Mouse (Mus musculus) testis, adult 2 months (tissue): ENCODE results near the gene Minos1. TPM values are rescaled to one million over a fixed set of nuclear protein-coding genes. Genes with fewer than 3 reads are reported as not detected.

Source experiments
- H3K27ac ChIP-seq: fragments of 200-500 bp; 2 replicates; pipeline ENCODE4 v1.5.1; 2012; ENCODE audit warnings: low read depth, low read length; ENCODE audit not compliant: control insufficient read depth, insufficient read depth
- H3K27me3 ChIP-seq: fragments of 200-500 bp; 2 replicates; pipeline ENCODE4 v1.6.1; 2012; ENCODE audit warnings: mild to moderate bottlenecking, low read length, moderate library complexity; ENCODE audit not compliant: control insufficient read depth, insufficient read depth
- H3K36me3 ChIP-seq: fragments of 200-500 bp; 2 replicates; pipeline ENCODE4 v1.6.1; 2012; ENCODE audit warnings: mild to moderate bottlenecking, low read length; ENCODE audit not compliant: control insufficient read depth, insufficient read depth
- H3K4me1 ChIP-seq: fragments of 200-500 bp; 2 replicates; pipeline ENCODE4 v1.6.1; 2012; ENCODE audit warnings: low read length; ENCODE audit not compliant: control insufficient read depth, insufficient read depth
- H3K4me3 ChIP-seq: fragments of 200-500 bp; 2 replicates; pipeline ENCODE4 v1.5.1; 2012; ENCODE audit warnings: low read depth, mild to moderate bottlenecking, low read length, moderate library complexity, mixed read lengths; ENCODE audit not compliant: control insufficient read depth
- CTCF ChIP-seq: fragments of 200-500 bp; IDR thresholded peaks from 2 replicates; pipeline ENCODE4 v1.5.1; 2012; ENCODE audit warnings: low read depth, mild to moderate bottlenecking, inconsistent platforms, low read length, moderate library complexity; ENCODE audit not compliant: control insufficient read depth, insufficient read depth, insufficient replicate concordance
- POLR2A ChIP-seq: fragments of 200-500 bp; IDR thresholded peaks from 2 replicates; pipeline ENCODE4 v1.6.1; 2012; ENCODE audit warnings: low read depth, mild to moderate bottlenecking, inconsistent platforms, low read length, moderate library complexity; ENCODE audit not compliant: control insufficient read depth
- polyA plus RNA-seq: library from polyadenylated mRNA; depleted of rRNA; stranded (reverse); fragments of >200 nt; gene quantifications from 2 replicates; pipeline ENCODE4 v1.2.3, GENCODE M21; 2012

Minos1 gene
- polyA plus RNA-seq, 1 experiment = 152 TPM

GRCm38 (mm10) chr4:139095406-139095805 lies 35.5 kb downstream of the Minos1 start:
- Histone ChIP-seq H3K36me3 (no peaks in the 10 kb centered on the region), H3K4me3 (no peak overlapping the region), H3K4me1 (peaks cover 11% of the 10 kb centered on the region; the same call in 1 of the 2 replicates), H3K27ac (no peak overlapping the region), H3K27me3 (no peaks in the 10 kb centered on the region; the same call in 1 of the 2 replicates)
- no peak for TF ChIP-seq CTCF
- TF ChIP-seq POLR2A = no peak

GRCm38 (mm10) chr4:139093196-139093530 lies 37.8 kb downstream of the Minos1 start:
- Histone ChIP-seq H3K27me3 (no peaks in the 10 kb centered on the region; the same call in 1 of the 2 replicates), H3K4me3 (peak overlapping the region; percentile 65; the same call in 1 of the 2 replicates), H3K4me1 (peaks cover 11% of the 10 kb centered on the region; the same call in 1 of the 2 replicates), H3K36me3 (no peaks in the 10 kb centered on the region), H3K27ac (no peak overlapping the region)
- TF ChIP-seq POLR2A (no peak), CTCF (no peak)

GRCm38 (mm10) chr4:139092356-139093195 lies 38.3 kb downstream of the Minos1 start, which contains the start of gene Nbl1:
Gene Nbl1 (minus strand): TSS chr4:139092993.
- TF ChIP-seq POLR2A (no peak), CTCF (no peak)

GRCm38 (mm10) chr4:139091478-139092355 lies 39.2 kb downstream of the Minos1 start:
- Histone ChIP-seq H3K27me3 (no peaks in the 10 kb centered on the region; the same call in 1 of the 2 replicates), H3K27ac (no peak overlapping the region), H3K36me3 (no peaks in the 10 kb centered on the region), H3K4me1 (peaks cover 11% of the 10 kb centered on the region; the same call in 1 of the 2 replicates), H3K4me3 (peak overlapping the region; percentile 65)
- no peak for TF ChIP-seq POLR2A
- TF ChIP-seq CTCF = no peak

More at GRCm38 (mm10) chr4:139092356-139093195, 38.3 kb downstream of the Minos1 start, which contains the start of gene Nbl1:
- Histone ChIP-seq H3K27me3 (no peaks in the 10 kb centered on the region; the same call in 1 of the 2 replicates), H3K4me1 (peaks cover 11% of the 10 kb centered on the region; the same call in 1 of the 2 replicates), H3K27ac (no peak within 1 kb of the TSS; the same call in 1 of the 2 replicates), H3K36me3 (no peaks in the 10 kb centered on the region), H3K4me3 (peak within 1 kb of the TSS; percentile 65)

GRCm38 (mm10) chr4:139091066-139091465 lies 39.8 kb downstream of the Minos1 start:
- TF ChIP-seq CTCF (no peak), POLR2A (no peak)
- no peak overlapping the region for H3K27ac ChIP-seq
- H3K36me3 ChIP-seq = no peaks in the 10 kb centered on the region
- H3K4me3 ChIP-seq = no peak overlapping the region
- peaks cover 9% of the 10 kb centered on the region; the same call in 1 of the 2 replicates for H3K4me1 ChIP-seq
- H3K27me3 ChIP-seq = no peaks in the 10 kb centered on the region; the same call in 1 of the 2 replicates

GRCm38 (mm10) chr4:139090303-139090940 lies 40.5 kb downstream of the Minos1 start:
- Histone ChIP-seq H3K27ac (no peak overlapping the region), H3K4me1 (peaks cover 9% of the 10 kb centered on the region; the same call in 1 of the 2 replicates), H3K4me3 (no peak overlapping the region), H3K36me3 (no peaks in the 10 kb centered on the region), H3K27me3 (no peaks in the 10 kb centered on the region; the same call in 1 of the 2 replicates)
- TF ChIP-seq POLR2A (no peak), CTCF (no peak)
